Mouse (Mus musculus): ENCODE measurements at regions not wholly inside any gene's neighbourhood (a gene's known extent, or its start where the extent isn't known, plus 50 kb on each side); places are given as distances from the start of the nearest gene placed in this dataset.
A peak's percentile ranks its signal among the peaks of the same experiment; 100 is the strongest.

DNA sequence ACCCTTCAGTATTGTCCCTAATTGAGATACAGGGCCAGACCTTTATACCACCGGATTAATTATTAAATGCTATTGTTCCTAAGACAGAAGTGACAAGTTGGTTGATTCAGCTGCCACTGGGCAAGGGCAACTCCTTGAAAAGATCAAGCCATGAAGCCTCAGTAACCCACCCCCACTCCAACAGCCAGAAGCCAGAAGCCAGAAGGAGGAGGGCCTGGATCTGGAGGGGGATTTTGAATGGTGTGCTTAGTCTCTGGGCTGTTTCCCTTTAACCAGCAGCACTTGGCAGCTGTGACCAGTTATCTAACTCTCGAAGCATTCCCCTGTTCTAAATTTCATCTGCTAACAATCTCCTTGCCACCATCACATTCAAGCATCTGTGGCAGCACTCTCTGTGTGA lies 129.1 kb upstream of the Smarca2 start:
- no peak for DNase-seq (ENCODE audit: low read depth, low spot score)

DNA sequence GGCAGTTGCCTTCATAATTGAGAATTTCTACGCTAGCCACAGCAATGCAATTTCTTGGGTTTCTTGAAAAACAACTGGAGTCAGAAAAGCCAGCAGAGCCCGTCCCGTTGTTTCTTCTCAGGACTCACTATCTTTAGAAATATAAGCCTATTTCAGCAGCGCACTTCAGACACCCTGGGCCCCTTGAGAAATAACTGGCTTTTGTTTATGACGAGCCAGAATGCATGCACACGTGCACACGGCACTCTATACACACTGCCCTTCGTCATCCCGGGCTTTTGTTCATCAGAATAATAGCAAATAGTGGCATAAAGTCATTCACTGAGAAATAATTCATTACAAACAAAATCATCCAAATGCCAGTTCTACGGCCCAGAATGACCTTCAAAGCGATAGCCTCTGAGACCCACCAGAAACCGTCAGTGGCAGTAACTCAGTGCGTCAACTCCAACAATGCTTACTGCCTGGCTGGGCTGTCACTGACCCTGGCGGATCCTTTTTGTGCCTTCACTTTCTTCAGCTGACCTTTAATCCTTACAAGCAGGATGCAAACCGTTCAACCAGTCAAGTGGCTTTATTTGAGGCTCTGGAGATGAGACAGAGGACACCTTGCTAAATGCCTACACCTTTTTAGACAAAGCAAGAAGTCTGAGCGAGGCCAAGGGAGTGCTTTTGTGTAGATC lies 126.7 kb upstream of the Smarca2 start:
- no peak for DNase-seq (ENCODE audit: low read depth, low spot score)

DNA sequence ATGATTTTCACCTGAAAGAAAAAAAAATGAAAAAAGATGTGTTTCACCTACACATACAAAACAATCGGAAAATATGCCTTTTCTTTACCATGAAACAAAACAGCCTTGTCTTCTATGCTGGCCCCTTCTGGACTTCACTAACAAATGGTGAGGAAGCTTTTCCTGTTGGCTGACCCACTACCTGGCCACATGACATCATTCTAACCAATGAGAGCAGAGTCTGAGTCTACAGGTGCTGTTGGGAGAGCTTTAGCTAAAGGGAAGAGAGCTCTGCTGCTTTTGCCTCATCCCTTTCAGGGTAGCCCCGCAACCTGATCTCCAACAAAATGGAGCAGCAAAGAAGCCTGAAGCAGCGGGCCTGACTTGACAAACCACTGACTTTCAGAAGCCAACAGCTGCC lies 120.5 kb upstream of the Smarca2 start:
- DNase-seq (ENCODE audit: low read depth, low spot score), result no peak

DNA sequence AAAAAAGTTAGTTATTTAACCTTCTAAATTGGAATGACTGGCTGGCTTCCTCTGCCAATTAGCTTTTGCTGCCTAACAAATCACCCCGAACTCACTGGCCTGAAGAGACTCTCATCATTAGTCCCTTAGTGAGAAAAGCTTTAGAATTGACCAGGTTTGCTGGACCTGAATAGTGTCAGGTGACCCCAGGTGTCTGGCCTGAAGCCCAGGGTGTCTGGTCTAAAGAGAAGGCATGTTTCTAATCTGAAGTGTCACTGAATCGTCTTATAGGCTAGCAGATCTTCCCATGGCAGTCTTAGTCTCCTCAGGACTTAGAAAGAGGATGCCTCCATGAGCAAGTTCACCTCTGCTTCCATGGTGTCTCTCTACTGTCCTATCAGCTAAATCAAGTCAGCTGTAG lies 112.0 kb upstream of the Smarca2 start:
- no peak for DNase-seq (ENCODE audit: low read depth, low spot score)

DNA sequence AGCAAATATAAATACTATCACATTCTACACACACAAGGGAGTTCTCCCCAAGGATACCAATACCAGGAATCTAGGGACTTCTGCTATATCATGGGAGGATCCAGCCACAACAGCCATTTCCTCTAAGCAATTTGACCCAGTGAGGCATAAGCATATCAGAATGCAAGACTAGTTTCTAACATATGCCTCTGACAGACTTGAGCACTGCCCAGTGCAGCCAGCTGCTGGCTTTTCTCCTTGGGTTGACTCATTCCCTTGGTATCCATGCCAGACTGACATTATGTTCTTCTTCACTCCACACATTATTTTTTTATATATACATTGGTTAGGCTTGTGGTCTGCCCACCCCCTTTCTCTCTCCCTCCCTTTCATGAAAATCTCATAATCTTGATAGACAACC lies 103.8 kb upstream of the Smarca2 start:
- no peak for DNase-seq (ENCODE audit: low read depth, low spot score)

DNA sequence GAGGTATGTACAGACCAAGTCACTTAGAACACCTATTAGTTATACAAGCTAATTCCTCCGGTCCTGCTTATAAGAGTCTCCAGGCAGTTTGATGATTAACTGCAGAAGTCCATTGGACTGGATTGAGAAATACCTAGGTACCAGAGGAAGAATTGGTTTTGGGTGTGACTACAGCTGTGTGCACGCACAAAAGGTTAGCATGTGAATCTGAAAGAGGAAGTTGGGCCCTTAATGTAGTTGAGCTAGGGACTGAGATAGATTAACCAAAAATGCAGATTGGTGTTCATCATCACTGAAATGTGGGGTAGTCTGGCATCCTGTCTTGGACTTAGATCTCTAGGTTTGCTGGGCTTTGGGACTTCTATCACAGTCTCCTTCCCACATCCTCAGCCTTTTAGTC lies 100.8 kb upstream of the Smarca2 start:
- no peak for DNase-seq (ENCODE audit: low read depth, low spot score)

DNA sequence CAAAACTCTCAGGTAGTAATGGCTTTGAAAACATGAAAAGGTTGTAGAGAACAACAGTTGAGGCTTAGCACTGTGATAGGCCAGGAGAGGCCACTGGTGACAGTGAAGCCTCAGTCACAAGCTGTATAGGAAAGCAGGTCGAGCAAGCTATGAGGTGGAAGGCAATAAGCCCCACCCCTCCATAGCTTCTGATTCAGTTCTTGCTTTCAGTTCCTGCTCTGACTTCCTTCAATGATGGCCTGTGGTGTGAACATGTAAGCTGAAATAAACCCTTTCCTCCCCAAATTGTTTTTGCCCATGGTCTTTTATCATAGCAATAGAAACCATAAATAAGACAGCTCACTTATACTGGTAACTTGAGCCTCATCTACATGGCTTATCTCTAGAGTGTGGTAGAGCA lies 98.0 kb upstream of the Smarca2 start:
- no peak for DNase-seq (ENCODE audit: low read depth, low spot score)

DNA sequence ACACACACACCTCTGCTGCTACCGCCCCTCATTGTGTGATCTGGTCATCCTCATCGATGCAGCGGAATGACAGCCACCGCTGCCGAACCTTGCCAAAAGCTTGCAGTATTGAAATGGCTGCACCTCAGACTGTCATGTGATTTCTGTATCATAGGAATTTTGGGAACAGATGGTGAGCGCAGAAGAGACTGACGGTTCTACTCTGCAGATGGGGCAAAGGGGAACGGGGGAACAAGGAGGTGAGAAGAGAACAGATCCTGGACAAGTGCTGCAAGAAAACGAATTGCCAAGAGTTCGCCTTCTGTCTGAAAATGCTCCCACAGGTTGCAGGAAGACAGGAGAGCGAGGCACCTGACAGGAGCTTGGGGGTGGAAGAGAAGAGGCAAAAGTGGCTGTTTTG lies 96.9 kb upstream of the Smarca2 start:
- DNase-seq (ENCODE audit: low read depth, low spot score), result no peak

DNA sequence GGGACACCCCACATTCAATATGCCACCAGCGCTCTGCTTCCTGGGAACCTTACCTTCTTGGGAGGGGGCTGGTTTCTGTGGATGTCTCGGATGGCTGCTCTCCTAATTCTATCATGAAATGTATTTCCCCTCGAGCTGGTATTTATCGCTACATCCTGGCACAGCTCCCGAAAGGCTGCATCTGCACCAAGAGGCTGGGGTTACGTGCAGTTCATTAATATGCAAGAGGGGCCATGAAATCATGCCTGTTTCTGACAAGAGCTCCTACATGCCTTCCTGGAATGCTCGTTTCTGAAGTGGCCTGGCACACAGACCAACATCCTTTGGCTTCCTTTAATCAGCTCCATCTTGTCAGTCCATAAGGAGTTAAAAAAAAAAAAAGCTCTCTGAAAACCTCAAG lies 96.2 kb upstream of the Smarca2 start:
- no peak for DNase-seq (ENCODE audit: low read depth, low spot score)

DNA sequence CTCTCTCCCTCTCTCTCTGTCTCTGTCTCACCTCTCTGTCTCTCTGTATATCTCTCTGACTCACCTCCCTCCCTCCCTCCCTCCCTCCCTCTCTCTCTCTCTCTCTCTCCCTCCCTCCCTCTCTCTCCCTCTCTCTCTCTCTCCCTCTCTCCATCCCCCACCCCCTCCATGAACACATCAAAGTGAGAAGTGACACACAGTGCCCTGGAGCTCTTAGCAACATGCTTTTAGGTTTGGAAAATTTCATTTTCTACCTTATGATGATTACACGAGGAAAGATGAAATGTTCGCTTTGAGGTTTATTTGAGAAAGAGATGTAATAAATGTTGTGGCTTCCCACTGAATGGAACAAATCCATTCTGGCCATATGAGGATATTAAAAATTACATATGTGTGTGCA lies 95.6 kb upstream of the Smarca2 start:
- DNase-seq (ENCODE audit: low read depth, low spot score), result no peak

DNA sequence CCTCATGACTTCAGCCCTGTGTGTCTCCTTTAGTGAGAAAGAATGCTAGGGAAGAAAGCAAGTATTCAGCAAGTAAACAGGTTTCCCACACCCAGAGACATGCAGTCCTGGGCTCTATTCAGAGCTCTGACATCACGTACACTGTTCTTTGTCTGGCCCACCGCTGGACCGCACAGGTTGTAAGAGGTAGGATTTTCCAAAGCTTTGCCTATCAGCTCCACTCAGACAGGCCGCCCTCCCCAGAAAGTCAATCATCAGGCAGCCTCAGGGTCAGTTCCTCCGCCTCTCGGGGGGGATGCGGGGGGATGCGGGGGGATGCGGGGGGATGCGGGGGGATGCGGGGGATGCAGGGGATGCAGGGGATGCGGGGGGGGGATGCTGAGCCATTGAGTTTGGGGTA lies 94.7 kb upstream of the Smarca2 start:
- no peak for DNase-seq (ENCODE audit: low read depth, low spot score)

DNA sequence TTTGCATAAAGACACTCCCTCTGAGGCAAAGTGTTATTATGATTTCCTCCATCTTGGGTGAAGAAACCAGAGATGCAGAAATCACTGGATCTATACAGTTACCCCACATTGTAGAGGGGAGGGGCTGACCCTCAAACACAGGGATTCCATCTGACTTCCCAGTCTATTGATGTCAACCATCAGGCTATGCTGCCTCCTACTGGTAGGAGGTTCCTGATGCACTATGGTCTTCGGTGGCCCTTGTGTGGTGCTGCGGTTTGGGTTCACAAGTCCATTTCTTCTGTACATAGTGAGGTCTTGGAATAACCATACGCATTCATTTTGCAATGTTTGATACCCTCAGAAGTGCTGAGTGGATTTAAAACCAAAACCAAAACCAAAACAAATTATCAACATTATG lies 94.0 kb upstream of the Smarca2 start:
- DNase-seq (ENCODE audit: low read depth, low spot score), result peak; percentile 21

DNA sequence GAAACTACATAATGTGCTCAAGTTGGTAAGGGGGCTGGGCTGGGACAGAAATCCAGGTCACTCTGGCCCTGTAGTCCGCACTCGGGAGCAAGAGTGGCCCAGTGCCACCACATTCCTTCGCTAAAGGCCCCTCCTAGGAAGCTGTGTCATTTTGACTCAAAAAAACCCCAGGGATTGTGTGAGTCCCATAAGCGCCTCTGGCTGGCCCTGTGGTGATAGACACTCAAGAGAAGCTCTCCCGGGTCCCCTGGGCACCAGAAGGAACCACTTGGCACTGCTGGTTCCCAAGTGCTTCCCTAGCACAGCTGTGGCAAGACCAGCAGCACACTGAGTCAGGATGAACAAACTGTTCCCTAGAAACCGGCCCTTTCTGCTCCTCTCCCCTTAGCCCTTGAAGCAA lies 93.1 kb upstream of the Smarca2 start:
- DNase-seq (ENCODE audit: low read depth, low spot score), result no peak

DNA sequence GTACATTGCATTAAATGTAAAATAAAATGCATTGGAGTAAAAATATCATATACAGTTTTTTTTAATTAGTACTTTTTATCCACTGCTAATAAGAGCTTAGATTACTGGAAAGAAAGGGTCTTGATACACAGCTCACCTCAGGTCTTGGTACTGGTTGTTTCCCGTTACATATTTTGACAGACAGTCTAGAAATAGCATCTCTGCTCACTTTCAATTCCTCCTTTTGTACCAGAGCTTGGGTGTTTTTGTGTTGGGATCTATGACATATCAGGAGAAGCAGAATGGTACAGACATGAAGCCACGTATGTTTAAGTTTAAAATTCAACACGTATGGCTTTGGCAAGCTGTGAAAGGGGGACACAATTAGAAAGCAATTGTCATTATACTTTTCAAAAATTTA lies 80.3 kb upstream of the Smarca2 start:
- no peak for DNase-seq (ENCODE audit: low read depth, low spot score)

DNA sequence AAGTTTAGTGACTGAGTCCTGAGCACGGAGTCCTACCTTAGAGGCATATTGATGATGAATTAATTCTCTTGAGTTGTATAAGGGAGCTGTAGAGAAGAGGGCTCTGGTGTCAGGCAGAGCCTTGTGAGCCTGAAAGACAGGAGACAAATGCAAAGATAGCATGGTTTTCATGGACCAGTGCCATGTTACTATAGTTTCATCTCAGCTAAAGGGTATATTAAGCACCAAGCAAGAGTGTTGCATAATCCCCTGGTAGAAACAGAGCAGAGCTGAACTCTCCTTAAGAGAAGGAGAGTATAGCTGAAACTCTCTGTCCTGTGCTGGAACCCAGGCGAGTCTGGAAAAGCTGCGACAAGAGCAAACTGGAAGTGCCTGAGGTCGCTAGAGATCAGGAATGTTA lies 73.5 kb upstream of the Smarca2 start:
- no peak for DNase-seq (ENCODE audit: low read depth, low spot score)

DNA sequence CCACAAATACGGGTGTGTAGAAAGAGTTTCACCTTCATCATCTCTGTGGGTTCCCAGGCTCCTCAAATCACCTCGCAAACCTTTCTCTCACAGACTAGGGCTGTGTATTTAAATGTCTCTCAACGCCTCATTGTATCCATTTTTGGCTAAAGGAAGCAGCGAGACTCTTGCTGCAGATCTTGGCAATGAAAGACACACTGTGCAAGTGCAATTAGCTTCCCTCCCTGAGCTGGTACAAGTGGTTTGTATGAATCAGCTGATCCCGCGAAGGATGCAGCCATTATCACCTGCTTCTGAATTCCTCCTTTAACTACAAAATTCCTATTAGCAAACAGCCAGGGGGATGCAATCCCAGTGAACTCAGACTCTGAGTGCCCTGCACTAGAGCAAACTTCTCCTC lies 72.3 kb upstream of the Smarca2 start:
- no peak for DNase-seq (ENCODE audit: low read depth, low spot score)

DNA sequence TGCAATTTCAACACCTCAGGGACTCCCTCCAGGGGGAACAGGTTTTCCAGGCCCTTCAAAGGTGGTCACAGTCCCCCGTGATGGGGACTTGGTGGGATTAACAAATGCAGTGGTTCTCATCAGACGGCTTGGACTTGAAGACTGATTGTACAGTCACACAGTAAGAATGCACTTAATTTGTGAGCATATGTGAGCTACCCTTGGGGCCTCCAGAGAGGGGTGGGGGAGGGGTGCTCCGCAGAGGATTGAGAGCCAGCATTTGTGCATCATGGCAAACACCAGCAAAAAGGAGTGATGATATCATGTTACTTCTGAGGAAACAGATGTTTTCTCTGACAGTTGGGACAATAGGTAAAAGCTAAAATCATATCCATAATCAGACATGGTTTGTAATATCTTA lies 59.2 kb upstream of the Smarca2 start:
- no peak for DNase-seq (ENCODE audit: low read depth, low spot score)

DNA sequence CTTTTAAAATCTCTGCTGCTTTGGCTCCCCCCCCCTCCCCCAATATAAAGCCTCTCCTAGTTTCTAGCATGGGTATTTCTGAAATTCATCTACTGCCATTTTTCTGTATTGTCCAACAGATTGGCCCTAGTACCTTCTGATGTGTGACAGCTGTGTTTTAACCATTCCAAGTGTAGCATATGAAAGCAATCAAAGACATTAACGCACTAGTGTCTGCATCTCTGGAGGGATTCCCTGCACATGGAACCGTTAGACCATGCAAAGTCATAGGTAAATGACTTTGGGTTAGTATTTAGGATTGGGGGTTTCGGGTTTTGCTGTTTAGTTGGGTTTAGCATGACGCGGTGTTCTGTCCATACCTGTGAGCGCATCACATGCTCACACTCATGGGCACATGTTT lies 57.3 kb upstream of the Smarca2 start:
- DNase-seq (ENCODE audit: low read depth, low spot score), result no peak

DNA sequence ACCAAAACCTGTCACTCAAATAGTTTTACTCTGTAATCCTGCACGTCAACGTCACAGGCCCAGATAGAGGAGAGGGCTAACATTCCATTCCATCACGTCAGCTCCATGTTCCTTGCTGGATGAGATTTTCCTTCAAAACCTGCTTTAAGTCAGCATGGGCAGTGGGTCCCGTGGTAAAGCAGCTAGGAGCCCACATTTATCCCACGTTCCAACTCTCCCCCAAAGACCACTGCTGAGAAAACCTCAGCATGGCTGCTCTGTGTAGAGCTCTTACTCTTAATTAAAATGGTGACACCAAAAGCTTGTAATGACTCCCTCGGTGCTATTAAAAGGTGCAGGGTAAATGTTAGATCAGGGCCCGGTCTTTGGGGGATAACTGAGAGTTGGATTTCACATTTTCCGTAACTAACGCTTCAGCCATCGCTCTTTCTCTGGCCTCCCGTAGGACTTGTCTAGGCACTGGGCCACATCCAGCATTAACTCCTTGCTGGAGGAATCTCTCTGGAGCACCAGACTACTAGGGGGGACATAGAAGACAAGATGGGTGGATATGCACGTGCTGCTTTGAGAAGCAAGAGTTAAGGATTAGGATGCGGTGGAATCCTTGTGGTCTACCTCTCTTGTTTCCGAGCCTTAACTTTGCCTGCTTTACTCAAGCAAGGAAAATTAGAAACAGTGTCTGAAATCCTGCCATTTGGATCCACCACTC lies 56.1 kb upstream of the Smarca2 start:
- no peak for DNase-seq (ENCODE audit: low read depth, low spot score)

DNA sequence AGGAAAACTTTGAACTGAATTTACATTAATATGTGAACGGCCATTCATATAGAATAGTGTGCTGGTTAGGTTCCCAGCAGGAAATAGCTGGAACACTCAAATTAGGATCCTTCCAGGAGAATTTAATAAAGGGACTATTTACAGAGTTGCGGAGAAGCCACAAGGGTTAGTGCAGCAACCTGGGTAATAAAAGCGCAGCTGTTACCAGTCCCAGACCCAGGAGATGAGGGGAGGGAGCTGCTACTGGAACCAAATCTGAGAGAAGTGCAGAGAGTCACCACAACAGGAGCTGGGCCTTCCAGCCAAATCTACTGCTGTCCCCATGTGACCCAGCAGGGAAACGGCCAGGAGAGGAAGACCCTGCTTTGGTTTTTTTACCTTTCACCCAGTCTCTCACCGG lies 54.6 kb upstream of the Smarca2 start:
- no peak for DNase-seq (ENCODE audit: low read depth, low spot score)
